Mouse (Mus musculus) G1E-ER4 (cell line): ENCODE data around the gene Sept5. TPM values are rescaled to one million over a fixed set of nuclear protein-coding genes. Genes with fewer than 3 reads are reported as not detected.

Experiments
- GATA1 ChIP-seq: IDR thresholded peaks from one replicate; pipeline ENCODE4 v1.8.0; 2012; ENCODE audit warnings: low read length, inconsistent platforms
- polyA plus RNA-seq: library from polyadenylated mRNA; stranded (reverse); fragments of >175 nt; gene quantifications from 2 replicates; pipeline ENCODE4 v1.2.3, GENCODE M21; 2012

The Sept5 gene
- polyA plus RNA-seq, 1 experiment: not detected

DNA sequence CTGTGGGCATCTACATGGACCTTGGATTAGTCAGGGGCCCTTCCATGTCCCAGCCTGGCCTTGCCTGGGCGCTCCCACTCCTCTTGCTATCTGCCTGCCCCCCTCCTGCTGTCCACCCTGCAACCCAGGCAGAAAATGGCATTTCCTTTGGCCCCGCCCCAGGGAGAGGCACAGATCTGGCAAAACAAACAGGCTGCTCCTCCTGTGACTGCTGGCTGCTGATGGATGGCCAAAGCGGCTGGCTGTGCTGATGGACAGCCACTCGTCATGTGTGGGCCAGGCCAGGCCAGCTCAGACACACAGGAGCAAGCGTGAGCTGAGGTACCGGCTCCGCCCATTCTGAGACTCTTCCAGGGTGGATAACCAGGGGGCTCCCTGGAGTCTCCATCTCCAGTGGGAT, 28.3 kb downstream of the Sept5 start:
- no peak for TF ChIP-seq GATA1

DNA sequence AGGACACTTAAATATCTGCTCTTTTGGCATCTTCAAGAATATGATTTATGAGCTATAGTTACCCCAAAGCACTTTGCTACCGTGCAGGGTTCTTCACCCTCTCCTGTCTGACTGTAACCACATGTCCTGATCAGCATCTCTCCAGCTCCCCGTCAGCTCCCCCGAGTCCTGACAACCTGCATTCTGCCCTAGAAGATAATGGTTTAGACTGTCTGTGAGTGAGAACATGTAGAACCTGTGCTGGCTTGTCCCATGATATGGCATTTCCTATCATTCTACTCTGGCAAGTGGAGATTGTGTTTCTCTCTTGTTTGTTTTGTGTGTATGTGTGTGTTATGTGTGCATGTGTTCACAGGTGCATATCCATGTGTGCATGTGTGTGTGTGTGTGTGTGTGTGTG, 31.7 kb downstream of the Sept5 start:
- no peak for TF ChIP-seq GATA1

DNA sequence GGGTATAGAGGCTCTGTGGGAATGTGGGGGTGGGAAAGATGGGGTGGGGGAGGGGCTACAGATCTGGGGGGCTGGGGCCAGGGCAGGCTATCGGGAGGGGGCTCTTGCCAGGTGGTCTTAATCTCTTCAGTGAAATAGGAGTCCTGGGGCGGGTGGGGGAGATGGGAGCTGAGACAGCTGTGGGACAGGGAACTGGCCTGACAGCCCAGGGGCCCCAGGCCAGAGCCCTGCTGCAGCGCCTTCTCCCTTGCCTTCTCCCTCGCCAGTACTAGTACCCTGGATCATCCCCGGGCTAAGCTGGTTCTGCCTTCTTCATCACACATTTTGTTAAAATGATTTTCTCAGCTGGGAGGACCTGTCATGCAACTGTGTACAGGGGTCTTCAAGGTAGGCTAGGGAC, 33.5 kb downstream of the Sept5 start:
- TF ChIP-seq GATA1: no peak

DNA sequence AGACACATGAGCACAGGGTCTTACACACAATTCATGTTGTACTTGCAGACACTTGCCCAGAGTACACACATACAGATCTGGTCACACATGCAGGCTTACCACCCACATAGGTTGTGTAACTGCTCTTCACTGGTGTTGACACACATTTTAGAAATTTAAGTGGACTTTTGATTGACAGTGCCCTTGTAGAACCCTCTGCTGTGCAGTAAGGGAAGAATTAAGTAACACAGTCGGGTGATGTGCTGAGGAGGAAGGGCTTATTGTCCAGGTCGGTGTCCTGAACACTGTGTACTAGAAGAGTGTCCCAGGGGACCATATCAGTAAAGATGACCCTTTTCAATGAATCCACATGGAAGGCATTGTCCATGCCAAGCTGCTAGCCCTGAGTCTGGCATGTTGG, 35.8 kb downstream of the Sept5 start:
- TF ChIP-seq GATA1: no peak

DNA sequence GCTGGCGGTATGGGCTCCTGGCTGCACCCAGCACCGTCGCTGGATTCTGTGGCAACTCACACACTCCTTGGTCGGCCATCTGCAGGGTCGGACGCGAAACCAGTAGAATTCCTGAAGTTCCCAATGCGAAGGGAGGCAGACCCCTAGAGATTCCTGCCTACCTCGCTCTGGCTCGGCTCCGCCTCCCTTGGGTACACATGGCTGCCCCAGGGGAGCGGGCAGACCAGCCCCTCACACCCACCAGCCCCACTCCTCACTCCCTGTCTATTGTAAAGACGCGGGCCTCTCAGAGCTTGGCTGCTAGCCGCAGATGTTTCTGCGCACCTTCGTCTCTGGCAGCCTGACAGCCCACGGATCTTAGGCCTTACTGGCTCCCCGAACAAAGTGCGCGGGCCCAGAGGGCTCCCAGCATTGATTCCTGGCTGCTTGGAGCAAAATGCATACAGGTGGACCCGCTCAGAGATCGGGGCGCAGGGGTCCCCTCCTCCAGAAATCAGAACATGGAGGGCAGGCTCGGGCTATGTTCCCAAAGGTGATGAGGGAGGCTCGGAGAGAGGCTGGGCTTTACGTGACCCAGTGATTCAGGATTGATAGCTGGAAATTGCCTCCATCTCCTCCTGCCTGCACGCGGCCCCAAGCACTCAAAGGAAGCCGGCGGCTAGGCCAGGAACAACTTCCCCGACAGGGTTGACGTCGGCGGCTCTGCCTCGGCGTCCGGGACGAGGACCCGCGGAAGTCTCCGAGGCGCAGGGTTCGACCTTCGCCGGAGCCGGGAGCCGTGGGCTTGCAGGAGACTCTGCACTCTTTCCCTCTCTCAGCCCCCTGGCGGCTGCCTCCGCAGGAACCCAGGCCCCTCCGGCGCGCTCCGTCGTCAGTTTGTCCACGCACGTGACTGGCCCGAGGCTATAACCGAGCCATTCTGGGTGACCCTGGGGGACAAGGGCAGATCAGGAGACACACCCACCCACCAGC, 38.4 kb downstream of the Sept5 start:
- TF ChIP-seq GATA1: no peak

DNA sequence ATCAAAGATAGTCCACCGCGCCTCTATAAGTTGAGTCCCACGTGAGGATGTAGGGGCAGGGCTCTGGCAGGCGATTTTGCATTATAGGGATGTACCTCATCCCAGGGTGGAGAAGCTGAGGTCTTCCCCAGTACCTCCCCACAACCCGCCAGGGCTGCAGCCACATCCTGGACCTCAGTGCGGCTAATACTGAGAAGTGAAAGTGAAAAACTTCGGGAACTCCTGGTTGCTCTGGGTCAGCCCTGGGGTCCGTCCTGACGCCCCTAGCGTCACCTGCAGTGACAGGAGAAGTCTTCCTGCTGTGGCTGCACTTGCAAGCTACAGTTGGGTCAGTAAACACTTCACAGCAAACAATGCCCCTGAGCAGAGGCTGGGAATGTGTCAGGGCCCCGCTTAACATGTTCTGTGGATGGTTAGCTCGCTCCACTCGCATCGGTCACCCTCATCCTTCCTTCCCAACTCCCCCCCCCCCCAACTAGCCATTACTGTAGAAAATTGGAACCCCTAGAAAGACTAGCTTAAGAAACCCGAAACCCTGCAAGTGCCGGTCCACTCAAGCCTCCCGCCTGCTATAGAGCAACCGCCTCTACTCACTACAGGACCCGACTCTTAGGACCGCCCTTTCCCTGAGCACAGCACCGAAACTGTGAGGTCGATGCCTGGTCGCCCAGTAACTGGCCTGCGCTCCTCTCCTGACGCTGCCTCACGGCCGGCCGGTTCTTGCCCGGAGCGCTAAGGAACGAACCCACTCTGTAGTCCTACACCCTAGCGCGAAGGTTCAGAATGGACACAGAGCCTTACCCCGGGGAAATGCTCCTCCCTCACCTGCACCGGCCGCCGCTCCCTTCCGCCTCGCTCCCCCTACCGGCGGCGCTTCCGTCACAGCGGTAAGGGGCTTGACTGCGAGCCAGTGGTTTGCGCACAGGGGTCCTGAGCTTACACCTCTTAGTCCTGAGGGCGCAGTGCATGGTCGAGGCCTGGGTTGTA, 39.7 kb downstream of the Sept5 start, which contains the start of gene Tbx1:
Gene Tbx1 (minus strand): TSS at position 868 of the 987 bp plus-strand sequence.
- TF ChIP-seq GATA1: no peak

DNA sequence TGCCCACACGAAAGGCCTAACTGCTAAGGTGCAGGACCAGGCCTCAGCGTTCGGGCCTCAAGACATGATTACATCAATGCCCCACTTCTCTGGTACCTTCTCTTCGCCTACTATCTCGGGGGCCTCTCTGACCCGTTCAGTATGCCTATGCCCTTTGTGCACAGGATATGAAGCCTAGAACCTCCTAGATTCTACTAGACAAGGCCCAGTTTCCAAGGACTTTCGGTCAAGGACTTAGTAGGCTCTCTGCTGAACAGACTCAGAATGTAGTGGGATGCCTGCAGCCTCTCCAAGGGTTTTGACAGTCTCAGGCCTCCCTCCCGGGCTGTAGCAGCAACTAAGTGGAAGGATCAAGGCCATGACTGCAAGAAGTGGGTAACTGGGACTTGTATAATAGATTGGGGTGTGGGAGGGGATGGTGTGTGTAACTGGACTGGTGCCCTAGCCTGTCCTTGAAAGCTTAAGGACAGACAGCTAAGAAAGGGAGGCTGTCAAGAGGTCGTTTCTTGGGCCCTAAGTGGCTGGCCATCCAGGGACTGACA, 40.6 kb downstream of the Sept5 start:
- no peak for TF ChIP-seq GATA1

DNA sequence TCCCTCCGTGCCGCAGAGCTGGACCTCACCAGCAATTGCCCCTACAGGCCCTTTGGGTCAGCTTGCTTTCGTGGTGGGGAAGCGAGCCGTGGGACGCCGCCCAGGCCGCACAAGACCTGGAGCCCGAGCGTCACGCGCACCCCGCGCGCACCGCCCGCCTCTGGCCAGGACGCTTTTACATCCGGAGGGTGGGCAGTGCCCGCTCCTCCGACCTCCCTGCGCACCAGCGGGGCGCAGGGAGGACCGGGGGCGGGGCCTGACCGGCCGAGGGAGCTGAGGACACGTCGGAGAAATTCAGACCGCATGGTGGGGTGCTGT, 41.1 kb downstream of the Sept5 start:
- TF ChIP-seq GATA1: no peak

DNA sequence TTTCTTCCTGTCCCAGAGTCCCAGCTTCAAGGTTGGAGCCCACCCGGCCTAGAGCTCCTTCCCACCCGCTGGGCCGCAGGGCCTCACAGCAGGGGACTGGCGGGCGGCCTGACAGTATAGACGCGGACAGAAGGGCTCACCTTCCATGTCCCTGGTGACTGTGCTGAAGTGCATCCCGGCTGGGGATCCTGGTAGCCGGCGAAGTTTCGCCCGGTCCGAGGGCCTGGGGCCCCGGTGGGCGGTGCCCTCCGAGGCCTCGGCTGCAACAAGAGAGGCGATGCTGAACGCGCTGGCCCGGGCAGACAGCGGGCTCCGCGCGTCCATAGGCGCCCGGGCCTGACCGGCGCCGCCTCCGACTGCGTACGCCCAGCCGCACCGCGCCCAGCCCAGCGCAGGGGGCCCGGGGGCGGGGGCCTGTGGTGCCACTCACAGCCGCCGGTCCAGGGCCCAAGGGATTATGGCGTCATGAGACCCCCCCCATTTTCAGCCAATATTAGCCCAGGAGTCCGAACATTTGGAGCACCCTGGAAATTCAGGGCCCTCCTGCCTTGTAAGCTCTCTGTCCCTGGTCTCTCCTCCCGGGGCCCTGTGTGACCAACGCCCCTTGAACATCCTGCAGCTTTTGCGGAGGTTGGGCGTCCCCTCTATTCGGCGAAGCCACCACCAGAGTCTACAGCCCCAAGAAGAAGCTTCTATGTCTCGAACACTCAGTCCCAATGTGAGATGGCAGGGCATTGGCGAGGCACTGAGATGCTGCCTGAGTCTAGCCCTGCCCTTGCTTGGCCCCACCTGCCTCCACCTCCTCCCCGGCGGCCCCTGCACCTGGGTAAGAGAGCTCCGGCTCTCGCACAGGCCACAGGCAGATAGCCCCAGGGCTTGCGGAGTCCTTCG, 41.7 kb downstream of the Sept5 start:
- no peak for TF ChIP-seq GATA1

DNA sequence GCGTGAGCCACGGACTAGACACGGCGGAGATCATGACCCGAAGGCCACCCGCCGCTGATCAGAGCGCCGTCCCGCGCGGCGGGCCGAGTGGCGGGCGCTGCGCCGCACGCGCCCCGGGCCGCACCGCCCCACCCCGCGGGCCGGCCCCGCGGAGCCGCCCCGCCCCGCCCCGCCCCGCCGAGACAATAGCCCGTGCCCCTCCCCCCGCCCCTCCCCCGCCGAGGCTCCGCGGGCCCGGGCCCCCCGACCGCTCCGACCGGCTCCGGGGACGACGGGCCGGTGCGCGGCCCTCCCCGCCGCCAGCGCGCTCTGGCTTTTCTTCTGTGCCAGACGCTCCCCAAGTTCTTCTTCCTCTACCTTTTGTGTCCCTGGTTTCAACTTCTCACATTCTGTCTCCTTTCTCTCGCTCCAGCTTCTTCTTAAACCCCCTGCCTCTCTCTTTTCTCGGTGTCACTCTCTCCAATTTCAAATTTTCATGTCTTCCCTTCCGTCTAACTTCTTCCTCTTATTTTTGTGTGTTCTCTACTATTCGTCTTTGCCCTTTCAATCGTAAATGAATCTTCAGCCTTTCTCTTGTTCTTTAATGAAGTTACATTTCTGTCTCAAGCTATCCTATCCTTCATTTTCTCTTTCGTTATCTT, 42.7 kb downstream of the Sept5 start:
- TF ChIP-seq GATA1: no peak

DNA sequence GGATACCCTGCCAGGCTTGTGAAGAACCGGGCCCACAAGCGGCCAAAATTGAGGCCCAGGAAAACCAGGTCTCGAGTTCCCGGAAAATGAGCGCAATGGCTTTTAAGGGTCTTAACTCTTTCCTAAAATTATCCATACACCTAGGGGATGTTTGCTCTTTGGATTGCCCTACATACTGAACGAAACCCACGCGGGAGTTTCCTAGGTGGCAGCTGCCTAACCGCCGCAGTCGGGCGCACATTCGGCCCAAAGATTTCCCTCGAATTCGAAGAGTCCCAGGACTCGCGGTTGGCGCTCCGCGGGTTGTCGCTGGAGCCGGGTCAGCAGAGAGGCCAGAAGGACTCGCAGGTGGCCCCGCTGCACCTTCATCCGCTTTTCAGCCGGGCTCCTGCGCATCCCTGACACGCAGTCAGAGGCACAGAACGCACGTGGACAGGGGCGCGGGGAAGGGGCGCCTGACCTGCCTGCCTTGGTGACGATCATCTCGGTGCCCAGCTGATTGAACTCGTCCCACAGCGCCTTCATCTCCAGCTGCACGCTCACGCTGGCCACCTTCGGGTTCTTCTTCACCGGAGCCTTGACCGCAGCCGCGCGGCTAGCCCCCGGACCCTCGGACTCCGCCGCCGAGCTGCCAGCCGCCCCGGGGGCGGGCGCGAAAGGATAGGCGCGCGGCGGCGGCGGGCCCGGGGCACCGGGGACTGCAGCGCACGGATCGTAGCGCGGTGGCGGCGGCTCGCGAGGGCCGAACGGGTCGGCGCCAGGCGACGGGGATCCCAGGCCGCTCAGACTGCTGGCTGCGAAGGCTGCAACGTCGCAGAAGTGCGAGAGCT, 43.5 kb downstream of the Sept5 start:
- no peak for TF ChIP-seq GATA1

DNA sequence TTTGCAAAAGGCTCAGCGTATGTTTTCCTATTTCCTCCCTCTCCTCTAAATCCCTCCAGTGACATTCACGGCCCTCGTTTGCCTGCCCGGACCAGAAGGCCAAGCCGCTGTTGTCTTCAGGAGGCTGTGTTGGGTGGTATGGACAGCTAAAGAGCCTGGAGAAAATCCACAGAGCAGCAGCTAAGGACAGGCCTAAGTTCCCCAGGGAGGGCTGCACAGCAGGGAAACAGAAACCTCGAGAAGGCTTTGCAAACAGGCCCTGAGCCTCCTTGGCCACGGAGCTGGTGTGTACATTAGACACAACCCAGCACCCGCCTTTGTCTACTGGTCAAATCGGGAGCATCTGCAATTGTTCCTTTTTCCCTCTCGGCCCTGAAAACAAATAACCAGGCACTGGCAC, 44.1 kb downstream of the Sept5 start:
- no peak for TF ChIP-seq GATA1

DNA sequence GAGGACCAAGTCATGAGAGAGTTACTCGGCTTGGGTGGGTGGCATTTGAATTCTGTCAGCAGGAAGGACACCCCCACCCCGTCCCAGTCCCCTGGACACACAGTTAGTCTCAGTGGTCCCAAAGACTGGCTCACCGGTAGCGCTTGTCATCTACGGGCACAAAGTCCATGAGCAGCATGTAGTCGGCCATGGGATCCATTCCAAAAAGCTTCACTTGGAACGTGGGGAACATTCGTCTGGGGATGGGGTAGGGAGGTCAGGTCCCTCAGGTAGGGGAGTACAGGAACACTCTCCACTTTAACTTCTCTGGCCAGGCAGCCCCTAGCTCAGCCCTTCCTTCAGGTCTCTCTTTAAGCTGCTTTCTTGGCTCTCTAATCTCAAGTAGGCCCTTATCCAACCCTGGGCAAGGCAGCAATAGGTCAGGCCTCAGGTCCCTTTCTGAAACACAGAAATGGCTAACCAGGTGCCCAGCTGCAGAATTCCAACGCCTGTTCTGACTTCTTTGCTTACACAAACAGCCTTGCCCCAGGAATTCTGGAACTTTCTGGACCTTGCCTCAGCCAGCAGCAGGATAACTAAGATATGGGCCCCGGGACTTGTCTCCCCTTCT, 44.7 kb downstream of the Sept5 start:
- TF ChIP-seq GATA1: no peak
